Mouse (Mus musculus): ENCODE data around the gene Gm42417. TPM values are rescaled to one million over a fixed set of nuclear protein-coding genes. Genes with fewer than 3 reads are reported as not detected.
A peak's percentile ranks its signal among the peaks of the same experiment; 100 is the strongest.

Gene Gm42417
- polyA plus RNA-seq (2014; fragmentation: Nextera tagmentation; extraction: Ambion mirVana): 0.99 TPM in 1 of 2 replicates, not detected in the other

DNA sequence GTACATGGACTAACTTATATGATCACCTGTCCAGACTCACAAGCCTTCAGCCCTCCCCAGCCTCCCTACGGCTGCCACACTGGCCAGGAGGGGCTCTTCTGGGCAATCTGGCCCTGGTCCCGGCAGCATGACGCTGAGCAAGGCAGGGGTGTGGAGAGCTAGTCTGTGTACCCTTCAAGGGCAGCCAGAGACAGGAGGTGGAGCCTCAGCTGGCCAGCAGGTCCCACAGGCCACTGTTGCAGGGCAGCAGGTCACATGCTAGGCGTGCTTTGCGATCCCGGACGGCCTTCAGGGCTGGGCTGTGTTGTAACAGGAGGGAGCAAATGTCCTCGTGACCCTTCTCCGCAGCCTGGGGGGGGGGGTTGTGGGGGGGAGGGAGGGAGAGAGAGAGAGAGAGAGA is at the start of gene Gm42417:
Gm42417 (minus strand) TSS at position 244 of the 400 bp plus-strand sequence.
- Histone ChIP-seq H3K4me3 (ENCODE audit: low read depth, low read length) (no peak within 1 kb of the TSS), H3K27me3 (replicated peaks; ENCODE audit: control insufficient read depth, insufficient read depth, low read length) (no peaks in the 10 kb centered on the region), H3K4me1 (replicated peaks; ENCODE audit: control insufficient read depth, insufficient read depth, low read length) (no peaks in the 10 kb centered on the region), H3K9me3 (ENCODE audit: control insufficient read depth, low read length) (no peaks in the 10 kb centered on the region), H3K9ac (ENCODE audit: low read length) (no peak within 1 kb of the TSS), H3K36me3 (ENCODE audit: control insufficient read depth, insufficient read depth, low read length) (peaks cover 49% of the 10 kb centered on the region), H3K4me2 (ENCODE audit: low read length) (no peak within 1 kb of the TSS), H3K27ac (ENCODE audit: low read depth) (no peak within 1 kb of the TSS)
- ATAC-seq (replicated peaks; ENCODE audit: low FRiP score, low TSS enrichment, low read depth) (no peak), DNase-seq (ENCODE audit: low spot score) (no peak)
- WGBS: 36% methylated on average over 9 of the region's 9 CpGs

DNA sequence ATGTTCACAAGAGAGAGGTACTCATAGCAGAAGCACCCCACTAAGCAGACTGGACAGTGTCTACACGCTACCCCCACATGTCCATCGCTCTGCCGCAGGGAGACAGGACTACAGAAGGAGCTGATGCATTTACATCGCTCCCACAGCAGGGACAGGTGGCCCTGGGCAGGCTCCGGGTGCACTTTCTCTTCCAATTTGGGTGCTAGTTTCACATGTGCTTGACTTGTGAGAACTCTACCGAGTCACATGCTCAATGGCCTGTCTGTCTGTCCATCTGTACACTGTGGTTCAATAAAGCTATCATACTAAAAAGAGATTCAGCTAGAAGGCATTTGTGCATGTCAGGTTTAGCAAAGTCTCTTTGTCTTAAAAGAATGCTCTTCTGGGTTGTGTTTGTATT is 48.6 kb upstream of the Gm42417 start:
- no peak for DNase-seq (ENCODE audit: low spot score)
- WGBS: 82% methylated on average over 6 of the region's 6 CpGs
- ATAC-seq (replicated peaks; ENCODE audit: low FRiP score, low TSS enrichment, low read depth): no peak
- H3K4me2 ChIP-seq (ENCODE audit: low read length): no peak overlapping the region
- no peak overlapping the region for H3K4me3 ChIP-seq (ENCODE audit: low read depth, low read length)
- no peak overlapping the region for H3K9ac ChIP-seq (ENCODE audit: low read length)
- peak overlapping the region; percentile 78 for H3K27ac ChIP-seq (ENCODE audit: low read depth)
- peaks cover 27% of the 10 kb centered on the region for H3K4me1 ChIP-seq (replicated peaks; ENCODE audit: control insufficient read depth, insufficient read depth, low read length)
- H3K36me3 ChIP-seq (ENCODE audit: control insufficient read depth, insufficient read depth, low read length): no peaks in the 10 kb centered on the region
- no peaks in the 10 kb centered on the region for H3K27me3 ChIP-seq (replicated peaks; ENCODE audit: control insufficient read depth, insufficient read depth, low read length)
- H3K9me3 ChIP-seq (ENCODE audit: control insufficient read depth, low read length): no peaks in the 10 kb centered on the region

DNA sequence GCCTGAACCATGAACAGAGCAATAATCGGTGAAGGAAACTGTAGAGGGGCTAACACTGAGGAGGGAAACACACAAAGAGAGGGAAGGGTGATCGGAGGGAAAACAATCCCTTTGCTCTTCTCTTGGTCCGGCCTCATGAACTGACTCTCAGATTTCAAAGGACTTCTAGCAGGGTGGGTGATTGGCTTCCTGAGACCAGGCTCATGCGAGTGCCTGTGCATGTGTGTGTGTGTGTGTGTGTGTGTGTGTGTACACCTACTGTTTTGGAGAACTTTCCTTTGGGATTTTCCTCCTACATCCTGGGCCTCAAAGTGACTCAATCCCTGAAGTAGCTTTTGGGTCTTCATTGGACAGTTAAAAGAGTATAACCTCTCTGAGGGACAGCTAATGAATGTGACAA is 47.1 kb upstream of the Gm42417 start:
- WGBS: 41% methylated on average over 4 of the region's 4 CpGs
- ATAC-seq (replicated peaks; ENCODE audit: low FRiP score, low TSS enrichment, low read depth) (no peak), DNase-seq (ENCODE audit: low spot score) (no peak)
- Histone ChIP-seq H3K9ac (ENCODE audit: low read length) (no peak overlapping the region), H3K27ac (ENCODE audit: low read depth) (no peak overlapping the region), H3K4me3 (ENCODE audit: low read depth, low read length) (no peak overlapping the region), H3K4me1 (replicated peaks; ENCODE audit: control insufficient read depth, insufficient read depth, low read length) (peaks cover 27% of the 10 kb centered on the region), H3K27me3 (replicated peaks; ENCODE audit: control insufficient read depth, insufficient read depth, low read length) (no peaks in the 10 kb centered on the region), H3K4me2 (ENCODE audit: low read length) (no peak overlapping the region), H3K36me3 (ENCODE audit: control insufficient read depth, insufficient read depth, low read length) (no peaks in the 10 kb centered on the region), H3K9me3 (ENCODE audit: control insufficient read depth, low read length) (no peaks in the 10 kb centered on the region)

DNA sequence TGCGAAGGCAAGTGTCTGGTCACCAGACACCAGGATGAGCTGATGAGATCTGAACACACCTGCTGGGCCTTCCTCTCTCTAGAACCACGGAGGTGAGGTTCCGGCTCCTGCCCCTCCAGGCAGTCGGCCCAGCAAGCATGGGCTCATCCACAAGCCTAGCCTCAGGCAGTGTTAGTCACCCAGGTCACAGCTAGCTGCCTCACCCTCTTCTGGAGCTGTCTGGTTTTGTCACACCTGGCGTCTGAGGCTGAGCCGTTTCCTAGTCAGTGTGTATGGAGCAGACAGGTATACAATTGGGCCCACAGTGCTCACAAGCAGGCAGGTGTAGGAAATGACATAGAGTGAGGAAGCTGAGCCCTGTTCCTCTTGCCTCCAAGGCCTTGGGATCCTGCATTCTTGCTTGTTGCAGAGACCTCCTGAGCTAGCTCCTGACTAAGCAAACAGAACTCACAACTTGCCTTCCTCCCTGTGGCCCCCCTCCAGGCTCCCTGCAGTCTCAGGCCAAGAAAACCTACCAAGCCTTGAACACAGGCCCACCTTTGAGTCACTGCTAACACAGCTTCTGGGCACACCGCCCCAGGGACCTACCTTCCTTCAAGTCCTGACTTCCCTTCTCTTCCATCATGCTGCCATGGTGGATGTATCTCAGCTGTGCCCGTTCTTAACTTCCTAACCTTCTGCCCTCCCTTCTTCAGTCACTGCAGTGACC is 44.3 kb upstream of the Gm42417 start:
- Histone ChIP-seq H3K9ac (ENCODE audit: low read length) (no peak overlapping the region), H3K36me3 (ENCODE audit: control insufficient read depth, insufficient read depth, low read length) (no peaks in the 10 kb centered on the region), H3K27ac (ENCODE audit: low read depth) (no peak overlapping the region), H3K4me1 (replicated peaks; ENCODE audit: control insufficient read depth, insufficient read depth, low read length) (peaks cover 28% of the 10 kb centered on the region), H3K4me3 (ENCODE audit: low read depth, low read length) (no peak overlapping the region), H3K27me3 (replicated peaks; ENCODE audit: control insufficient read depth, insufficient read depth, low read length) (no peaks in the 10 kb centered on the region), H3K4me2 (ENCODE audit: low read length) (no peak overlapping the region), H3K9me3 (ENCODE audit: control insufficient read depth, low read length) (no peaks in the 10 kb centered on the region)
- WGBS: 79% methylated on average over 8 of the region's 8 CpGs
- DNase-seq (ENCODE audit: low spot score) (no peak), ATAC-seq (replicated peaks; ENCODE audit: low FRiP score, low TSS enrichment, low read depth) (no peak)

DNA sequence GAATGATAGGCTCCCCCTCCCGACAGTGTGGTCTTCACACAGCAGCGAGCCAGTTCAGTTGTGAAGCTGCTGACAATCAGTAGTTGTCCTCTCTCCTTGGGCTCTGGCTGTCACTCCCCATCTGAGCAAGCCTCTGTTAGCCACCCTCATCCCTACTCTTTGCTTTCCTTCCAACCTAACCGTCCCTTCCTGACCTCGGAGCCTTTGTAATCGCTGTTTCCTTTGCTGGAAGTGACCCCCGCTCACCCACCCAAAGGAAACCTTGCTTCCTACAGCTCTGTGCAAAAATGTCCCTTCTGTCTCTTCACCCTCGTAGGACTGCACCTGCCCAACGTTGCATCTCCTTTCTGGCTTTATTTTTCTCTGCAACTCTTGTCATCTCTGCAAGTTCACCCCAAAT is 43.0 kb upstream of the Gm42417 start:
- 88% methylated on average over 8 of the region's 8 CpGs for WGBS

DNA sequence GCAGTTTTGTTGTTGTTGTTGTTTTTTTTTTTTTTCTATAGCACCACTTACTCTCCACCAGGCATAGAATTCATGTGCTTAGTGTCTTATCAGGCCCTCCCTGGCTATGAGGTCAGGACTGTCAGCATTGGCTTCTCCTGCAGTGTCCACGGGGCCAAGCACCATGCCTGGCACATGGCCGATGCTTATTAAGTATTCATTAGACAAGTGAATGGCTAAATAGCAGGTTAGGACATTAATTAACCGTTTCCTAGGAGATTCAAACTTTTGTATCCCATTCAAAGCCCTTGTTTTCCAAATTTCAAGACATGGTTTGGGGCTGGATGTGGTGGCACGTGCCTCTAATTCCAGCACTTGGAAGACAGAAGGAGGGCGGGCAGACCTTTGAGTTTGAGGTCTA is 42.0 kb upstream of the Gm42417 start:
- Histone ChIP-seq H3K9ac (ENCODE audit: low read length) (no peak overlapping the region), H3K4me3 (ENCODE audit: low read depth, low read length) (no peak overlapping the region), H3K9me3 (ENCODE audit: control insufficient read depth, low read length) (no peaks in the 10 kb centered on the region), H3K27ac (ENCODE audit: low read depth) (peak overlapping the region; percentile 83), H3K36me3 (ENCODE audit: control insufficient read depth, insufficient read depth, low read length) (no peaks in the 10 kb centered on the region), H3K27me3 (replicated peaks; ENCODE audit: control insufficient read depth, insufficient read depth, low read length) (no peaks in the 10 kb centered on the region), H3K4me2 (ENCODE audit: low read length) (no peak overlapping the region), H3K4me1 (replicated peaks; ENCODE audit: control insufficient read depth, insufficient read depth, low read length) (peaks cover 27% of the 10 kb centered on the region)
- WGBS: 73% methylated on average over 5 of the region's 5 CpGs
- ATAC-seq (replicated peaks; ENCODE audit: low FRiP score, low TSS enrichment, low read depth): no peak
- DNase-seq (ENCODE audit: low spot score): no peak

More for the DNA sequence above, 43.0 kb upstream of the Gm42417 start:
- H3K4me1 ChIP-seq (replicated peaks; ENCODE audit: control insufficient read depth, insufficient read depth, low read length): peaks cover 23% of the 10 kb centered on the region
- H3K27me3 ChIP-seq (replicated peaks; ENCODE audit: control insufficient read depth, insufficient read depth, low read length): no peaks in the 10 kb centered on the region
- no peak overlapping the region for H3K9ac ChIP-seq (ENCODE audit: low read length)
- H3K27ac ChIP-seq (ENCODE audit: low read depth): no peak overlapping the region
- no peak overlapping the region for H3K4me2 ChIP-seq (ENCODE audit: low read length)
- no peak for DNase-seq (ENCODE audit: low spot score)
- no peaks in the 10 kb centered on the region for H3K9me3 ChIP-seq (ENCODE audit: control insufficient read depth, low read length)
- no peak for ATAC-seq (replicated peaks; ENCODE audit: low FRiP score, low TSS enrichment, low read depth)
- no peaks in the 10 kb centered on the region for H3K36me3 ChIP-seq (ENCODE audit: control insufficient read depth, insufficient read depth, low read length)
- H3K4me3 ChIP-seq (ENCODE audit: low read depth, low read length): no peak overlapping the region

DNA sequence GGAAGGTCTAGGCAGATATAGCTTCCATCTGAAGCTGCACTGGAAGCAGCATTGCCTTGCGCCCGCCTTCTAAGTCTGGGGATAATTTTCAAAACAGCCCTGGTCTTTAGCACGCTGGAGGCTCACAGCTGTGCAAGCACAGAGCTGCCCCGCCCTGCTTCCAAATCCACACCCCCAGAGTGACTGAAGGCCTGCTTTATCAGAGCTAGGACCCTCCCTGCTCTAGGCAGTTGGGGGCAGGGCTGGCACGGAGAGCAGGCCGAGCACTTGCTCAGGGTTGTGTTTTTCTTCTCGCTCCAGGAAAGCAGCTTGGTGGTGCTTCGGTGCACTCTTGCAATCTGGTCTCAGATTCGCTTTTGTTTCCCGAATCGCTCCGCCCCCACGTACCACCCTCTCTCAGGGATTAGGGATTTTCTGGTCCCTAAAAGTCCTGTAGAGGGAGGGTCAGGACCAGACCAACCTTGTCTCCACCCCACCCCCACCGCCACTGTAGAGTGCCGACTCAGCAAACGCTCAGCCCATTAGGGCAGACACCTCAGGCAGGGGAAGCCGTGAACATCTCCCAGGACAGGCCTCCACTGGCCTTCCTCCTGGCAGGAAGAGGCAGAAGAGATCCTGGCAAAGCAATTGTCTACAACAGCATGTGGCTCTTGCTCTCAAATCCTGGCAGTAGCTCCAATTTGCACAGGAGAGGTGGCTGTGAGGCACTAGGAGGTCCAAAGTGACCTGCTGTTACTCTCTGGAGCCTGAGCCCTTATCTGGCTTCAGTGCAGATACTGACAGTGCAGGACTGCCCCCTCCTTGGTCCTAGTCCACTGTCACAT is 41.4 kb upstream of the Gm42417 start:
- peak overlapping the region; percentile 83 for H3K27ac ChIP-seq (ENCODE audit: low read depth)
- H3K4me2 ChIP-seq (ENCODE audit: low read length): peak overlapping the region; percentile 52
- WGBS: 2% methylated on average over 17 of the region's 17 CpGs
- DNase-seq (ENCODE audit: low spot score) (peak; percentile 80), ATAC-seq (replicated peaks; ENCODE audit: low FRiP score, low TSS enrichment, low read depth) (peak; percentile 91)
- H3K9me3 ChIP-seq (ENCODE audit: control insufficient read depth, low read length): no peaks in the 10 kb centered on the region
- H3K4me1 ChIP-seq (replicated peaks; ENCODE audit: control insufficient read depth, insufficient read depth, low read length): peaks cover 28% of the 10 kb centered on the region
- H3K4me3 ChIP-seq (ENCODE audit: low read depth, low read length): no peak overlapping the region
- no peaks in the 10 kb centered on the region for H3K27me3 ChIP-seq (replicated peaks; ENCODE audit: control insufficient read depth, insufficient read depth, low read length)
- no peaks in the 10 kb centered on the region for H3K36me3 ChIP-seq (ENCODE audit: control insufficient read depth, insufficient read depth, low read length)
- peak overlapping the region; percentile 1; the same call in 1 of the 2 replicates for H3K9ac ChIP-seq (ENCODE audit: low read length)

DNA sequence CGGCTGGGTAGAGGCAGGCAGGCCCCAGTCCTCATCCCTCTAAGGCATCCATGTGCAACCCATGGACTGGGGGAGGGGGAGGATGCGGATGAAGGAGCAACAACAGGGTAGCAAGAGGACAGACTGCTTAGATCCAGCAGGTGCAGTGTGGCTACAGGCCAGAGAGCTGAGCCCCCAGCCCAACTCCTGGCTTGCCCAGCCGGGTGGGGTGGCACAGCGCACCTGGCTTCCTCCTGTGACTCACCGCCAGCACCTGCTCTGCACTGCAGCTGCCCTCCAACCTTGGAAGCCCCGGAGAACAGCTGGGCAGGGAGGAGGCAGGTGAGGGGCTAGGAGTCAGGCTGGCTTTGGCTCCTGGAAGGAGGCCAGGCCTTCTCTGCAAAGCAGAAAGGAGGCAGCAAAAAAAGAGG is 40.8 kb upstream of the Gm42417 start:
- Histone ChIP-seq H3K27ac (ENCODE audit: low read depth) (peak overlapping the region; percentile 83), H3K9ac (ENCODE audit: low read length) (peak overlapping the region; percentile 1; the same call in 1 of the 2 replicates), H3K27me3 (replicated peaks; ENCODE audit: control insufficient read depth, insufficient read depth, low read length) (no peaks in the 10 kb centered on the region), H3K9me3 (ENCODE audit: control insufficient read depth, low read length) (no peaks in the 10 kb centered on the region), H3K4me3 (ENCODE audit: low read depth, low read length) (no peak overlapping the region), H3K4me2 (ENCODE audit: low read length) (peak overlapping the region; percentile 52), H3K4me1 (replicated peaks; ENCODE audit: control insufficient read depth, insufficient read depth, low read length) (peaks cover 30% of the 10 kb centered on the region), H3K36me3 (ENCODE audit: control insufficient read depth, insufficient read depth, low read length) (no peaks in the 10 kb centered on the region)
- DNase-seq (ENCODE audit: low spot score) (no peak), ATAC-seq (replicated peaks; ENCODE audit: low FRiP score, low TSS enrichment, low read depth) (peak; percentile 60)
- WGBS: 20% methylated on average over 6 of the region's 6 CpGs

All from intestine, embryonic 14.5 days (tissue).